Mouse (Mus musculus) heart, postnatal 14 days (tissue): ENCODE measurements at regions not wholly inside any gene's neighbourhood (a gene's known extent, or its start where the extent isn't known, plus 50 kb on each side); places are given as distances from the start of the nearest gene placed in this dataset.

Source experiments
- DNase-seq, 2 experiments: peaks; one replicate each; pipeline ENCODE4 v3.0.0; 2021 to 2022
- intact Hi-C: fragments of 180-260 bp; cut with DNase I; formaldehyde crosslinking; loops from one replicate; pipeline ENCODE4 v1.15.1; 2025

- DNase-seq = peak in 1 of 2 experiments; percentile 3
- intact Hi-C loops = loop anchor here (2.0 kb wide), 1 partner anchor 1425 kb away; no protein-coding TSS in a partner anchor
Measured at GRCm38 (mm10) chr13:115287371-115287770, 185.6 kb upstream of the Itga1 start.

GRCm38 (mm10) chr13:115266164-115266563, 164.4 kb upstream of the Itga1 start:
- no peak for DNase-seq
- intact Hi-C loops = no loop called here

- no peak for DNase-seq
- intact Hi-C loops = no loop called here
Measured at GRCm38 (mm10) chr13:115257345-115257744, 155.6 kb upstream of the Itga1 start.

- intact Hi-C loops = no loop called here
- DNase-seq = no peak
Measured at GRCm38 (mm10) chr13:115252541-115252940, 150.8 kb upstream of the Itga1 start.

GRCm38 (mm10) chr13:115231981-115232380, 130.2 kb upstream of the Itga1 start:
- intact Hi-C loops = loop anchor here (2.0 kb wide), 1 partner anchor 1481 kb away; no protein-coding TSS in a partner anchor
- DNase-seq = no peak

- intact Hi-C loops = loop anchor here (2.0 kb wide), 1 partner anchor 1482 kb away; no protein-coding TSS in a partner anchor
- DNase-seq = peak; percentile 33 to 71
Measured at GRCm38 (mm10) chr13:115230494-115230893, 128.7 kb upstream of the Itga1 start.

- intact Hi-C loops = no loop called here
- DNase-seq = no peak
Measured at GRCm38 (mm10) chr13:115226824-115227223, 125.1 kb upstream of the Itga1 start.

GRCm38 (mm10) chr13:115219701-115220100, 117.9 kb upstream of the Itga1 start:
- intact Hi-C loops = loop anchor here (2.0 to 5.0 kb wide), 3 partner anchors 92 to 237 kb away; partner anchors contain the start of genes Gm49395 and Itga1
- no peak for DNase-seq

- intact Hi-C loops = no loop called here
- no peak for DNase-seq
Measured at GRCm38 (mm10) chr13:115211285-115211684, 109.5 kb upstream of the Itga1 start.

- DNase-seq = no peak
- intact Hi-C loops = no loop called here
Measured at GRCm38 (mm10) chr13:115210643-115211208, 109.0 kb upstream of the Itga1 start.

GRCm38 (mm10) chr13:115209402-115210192, 107.8 kb upstream of the Itga1 start:
- intact Hi-C loops = no loop called here
- no peak for DNase-seq

- no peak for DNase-seq
- intact Hi-C loops = no loop called here
Measured at GRCm38 (mm10) chr13:115206723-115207122, 105.0 kb upstream of the Itga1 start.

GRCm38 (mm10) chr13:115199166-115199565, 97.4 kb upstream of the Itga1 start:
- intact Hi-C loops = no loop called here
- peak in 1 of 2 experiments; percentile 17 for DNase-seq

- no peak for DNase-seq
- intact Hi-C loops = no loop called here
Measured at GRCm38 (mm10) chr13:115188066-115188465, 86.3 kb upstream of the Itga1 start.

GRCm38 (mm10) chr13:115187356-115187755, 85.6 kb upstream of the Itga1 start:
- peak; percentile 15 to 16 for DNase-seq
- intact Hi-C loops = no loop called here

GRCm38 (mm10) chr13:115182211-115182870, 80.6 kb upstream of the Itga1 start:
- no peak for DNase-seq

GRCm38 (mm10) chr13:115178175-115178917, 76.6 kb upstream of the Itga1 start:
- intact Hi-C loops = no loop called here
- no peak for DNase-seq

More at GRCm38 (mm10) chr13:115182211-115182870, 80.6 kb upstream of the Itga1 start:
- intact Hi-C loops = no loop called here

GRCm38 (mm10) chr13:115171347-115172062, 69.7 kb upstream of the Itga1 start:
- intact Hi-C loops = no loop called here
- DNase-seq = no peak

- intact Hi-C loops = no loop called here
- no peak for DNase-seq
Measured at GRCm38 (mm10) chr13:115165981-115166380, 64.2 kb upstream of the Itga1 start.
